In the genomic region with DNA sequence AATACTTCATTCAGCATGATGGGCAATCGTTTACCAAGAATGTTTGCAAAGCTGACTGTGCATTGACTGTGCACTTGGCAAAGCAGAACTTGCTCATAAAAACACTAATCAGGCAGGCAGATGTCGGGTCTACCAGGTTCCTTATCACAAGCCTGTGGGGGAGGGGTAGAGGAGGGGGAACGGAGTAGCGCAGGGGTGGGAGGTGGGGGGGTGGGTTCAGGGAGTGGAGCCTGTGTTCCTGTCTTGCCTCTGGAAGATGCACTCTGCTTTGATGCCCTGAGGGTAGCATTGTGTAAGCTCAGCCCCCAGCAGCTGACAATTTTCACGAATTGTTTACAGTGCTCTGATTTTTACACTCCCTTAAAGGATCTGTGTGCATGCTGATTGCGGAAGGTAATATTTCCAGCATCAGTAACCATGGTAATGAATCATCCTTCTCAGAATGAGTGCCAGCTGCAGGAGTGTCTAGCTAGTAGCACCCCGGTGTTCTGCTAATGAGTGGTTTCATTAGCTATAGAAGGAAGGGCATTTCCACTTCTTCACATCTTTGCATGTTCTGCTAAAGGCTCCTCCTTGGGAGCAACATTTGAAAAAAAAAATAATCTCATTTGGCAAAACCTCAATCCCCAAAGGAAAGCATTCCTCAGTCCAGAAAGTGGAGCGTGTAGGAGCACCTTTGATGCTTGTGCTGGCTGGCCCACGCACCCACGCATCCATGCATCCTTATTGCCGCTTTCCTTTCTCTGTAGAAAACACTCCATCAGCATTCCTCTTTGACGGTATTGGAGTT, we compare ENCODE assay signal across 8 mouse cellular contexts. TPM values are rescaled to one million over a fixed set of nuclear protein-coding genes. Genes with fewer than 3 reads are reported as not detected.
DNase-seq lines count a peak whose midpoint lies in the region; ATAC-seq lines count a peak whose summit lies in the region.

No protein-coding gene starts in this region.

- WGBS in forebrain, embryonic 16.5 days, result 3% methylated on average over 12 of the region's 12 CpGs

- H3K27me3 ChIP-seq in forebrain, embryonic 16.5 days (replicated peaks; ENCODE audit: control insufficient read depth, insufficient read depth, low read length), result no peaks in the 10 kb centered on the region

- peak; percentile 49 to 74 for DNase-seq in frontal cortex, adult 2 months (ENCODE audit: extremely low spot score in 1 of 2, low spot score in 1 of 2)
- no peak for DNase-seq in frontal cortex, postnatal 10 days (ENCODE audit: low spot score in 2 of 2)
- DNase-seq in adrenal gland, postnatal 4 days (ENCODE audit: low spot score in 2 of 2), result no peak

- no peaks in the 10 kb centered on the region for H3K9me3 ChIP-seq in forebrain, embryonic 16.5 days (ENCODE audit: control insufficient read depth, low read length)

- ATAC-seq in cerebellum, adult (ENCODE audit: insufficient number of reproducible peaks, low FRiP score, low TSS enrichment), result peak; percentile 54; the same call in 1 of the 2 replicates
- ATAC-seq in forebrain, embryonic 16.5 days, result peak; percentile 78
- ATAC-seq in megakaryocyte progenitor cell, adult 5-6 weeks (replicated peaks; ENCODE audit: poor library complexity), result 0 out of 2 replicates have a peak, but pooled peaks have one; percentile 31
- no peak for ATAC-seq in erythroid progenitor cell, adult 5-6 weeks (replicated peaks; ENCODE audit: low FRiP score, poor library complexity, severe bottlenecking)
- no peak for ATAC-seq in erythroblast, adult 5-6 weeks (replicated peaks; ENCODE audit: low FRiP score, poor library complexity, severe bottlenecking)

- peak overlapping the region; percentile 59 for H3K27ac ChIP-seq in forebrain, embryonic 16.5 days (ENCODE audit: low read length)

- H3K36me3 ChIP-seq in forebrain, embryonic 16.5 days (ENCODE audit: control insufficient read depth, insufficient read depth), result no peaks in the 10 kb centered on the region

- H3K9ac ChIP-seq in forebrain, embryonic 16.5 days (replicated peaks; ENCODE audit: low read depth, low read length), result no peak overlapping the region

- peak overlapping the region; percentile 5; the same call in 1 of the 2 replicates for H3K4me3 ChIP-seq in forebrain, embryonic 16.5 days (replicated peaks; ENCODE audit: low read length)

- H3K4me1 ChIP-seq in forebrain, embryonic 16.5 days (replicated peaks; ENCODE audit: control insufficient read depth, insufficient read depth, low read length), result peaks cover 65% of the 10 kb centered on the region

- H3K4me2 ChIP-seq in forebrain, embryonic 16.5 days (ENCODE audit: low read length), result peak overlapping the region; percentile 43

RNA-seq across cellular contexts. Expression of a gene that starts 36.8 kb away (rescaled TPM):
- polyA plus RNA-seq in frontal cortex, adult 2 months (2012; rRNA removed), result 22.4 and 23.0 TPM in 2 replicates
- polyA plus RNA-seq in forebrain, embryonic 16.5 days (2015; fragmentation: Nextera tagmentation; extraction: Ambion mirVana), result 34.6 and 35.2 TPM in 2 replicates
- 0.37 and 0.49 TPM in 2 replicates for total RNA-seq in megakaryocyte progenitor cell, adult 5-6 weeks (2015)
- total RNA-seq in megakaryocyte progenitor cell, adult 5-6 weeks (2017), result under 0.01 and 0.17 TPM in 2 replicates
- 0.36 and 0.42 TPM in 2 replicates for total RNA-seq in erythroid progenitor cell, adult 5-6 weeks (2015; ENCODE audit: low replicate concordance)
- total RNA-seq in erythroid progenitor cell, adult 5-6 weeks (2017; ENCODE audit: low replicate concordance), result 0.08 and 0.13 TPM in 2 replicates
- total RNA-seq in adrenal gland, postnatal 4 days (2021), result 1 to 10 TPM; 5.4 to 5.8 TPM
- 0.21 and 2.5 TPM in 2 replicates for total RNA-seq in erythroblast, adult 5-6 weeks (2015; ENCODE audit: low replicate concordance)
- total RNA-seq in erythroblast, adult 5-6 weeks (2017; ENCODE audit: low replicate concordance), result 0.51 and 0.98 TPM in 2 replicates

Comparison
In these comparisons a context has a peak if more than half of its experiments do, and no peak if none do; other contexts are left out.
1. DNase-seq: peak in frontal cortex, adult 2 months (2 of 2); none in frontal cortex, postnatal 10 days (0 of 2) and adrenal gland, postnatal 4 days (0 of 2).
2. ATAC-seq: peak in cerebellum, adult (single experiment), forebrain, embryonic 16.5 days (single experiment) and megakaryocyte progenitor cell, adult 5-6 weeks (single experiment); none in erythroid progenitor cell, adult 5-6 weeks (single experiment) and erythroblast, adult 5-6 weeks (single experiment).